Mouse (Mus musculus) intestine, embryonic 15.5 days (tissue): ENCODE data around the gene Adgrb3. TPM values are rescaled to one million over a fixed set of nuclear protein-coding genes. Genes with fewer than 3 reads are reported as not detected.

Experiments
- ATAC-seq: fragments of 200-750 bp; cut with Nextera tagmentation; 2 replicates; pipeline ENCODE4 v1.8.0; 2017; ENCODE audit warnings: moderate TSS enrichment, moderate library complexity
- H3K27ac ChIP-seq: fragments of 300-500 bp; sonication (generic); 2 replicates; pipeline ENCODE4 v1.5.1; 2015; ENCODE audit warnings: mild to moderate bottlenecking, inconsistent platforms
- H3K27me3 ChIP-seq: fragments of 300-500 bp; sonication (generic); replicated peaks from 2 replicates; pipeline ENCODE4 v1.6.1; 2015; ENCODE audit warnings: inconsistent platforms
- H3K36me3 ChIP-seq: fragments of 300-500 bp; sonication (generic); 2 replicates; pipeline ENCODE4 v1.6.1; 2015; ENCODE audit warnings: inconsistent platforms
- H3K4me1 ChIP-seq: fragments of 300-500 bp; sonication (generic); replicated peaks from 2 replicates; pipeline ENCODE4 v1.6.1; 2015; ENCODE audit warnings: inconsistent platforms
- H3K4me2 ChIP-seq: fragments of 300-500 bp; sonication (generic); replicated peaks from 2 replicates; pipeline ENCODE4 v1.6.1; 2015; ENCODE audit warnings: mild to moderate bottlenecking, inconsistent platforms
- H3K4me3 ChIP-seq: fragments of 300-500 bp; sonication (generic); replicated peaks from 2 replicates; pipeline ENCODE4 v1.5.1; 2015; ENCODE audit warnings: inconsistent platforms
- H3K9ac ChIP-seq: fragments of 300-500 bp; sonication (generic); 2 replicates; pipeline ENCODE4 v1.6.1; 2015; ENCODE audit warnings: inconsistent platforms
- H3K9me3 ChIP-seq: fragments of 300-500 bp; sonication (generic); 2 replicates; pipeline ENCODE4 v1.6.1; 2016; ENCODE audit warnings: inconsistent platforms
- WGBS: fragments of 180-500 bp; shearing (Covaris S2); methylation state at CpG from one replicate; pipeline ENCODE4 v1.1.7; 2015; 5-methylcytosine and 5-hydroxymethylcytosine counted together
- polyA plus RNA-seq: library from polyadenylated mRNA; unstranded; fragments of >200 nt; fragmentation: Nextera tagmentation; extraction: Ambion mirVana; gene quantifications from 2 replicates; pipeline ENCODE4 v1.2.1, GENCODE M21; 2015

Adgrb3 gene
- polyA plus RNA-seq, 1 experiment from 2014 or later: 2.8 TPM

- ATAC-seq: no peak
- Histone ChIP-seq H3K9ac (no peak overlapping the region), H3K27me3 (no peaks in the 10 kb centered on the region), H3K36me3 (no peaks in the 10 kb centered on the region), H3K4me1 (no peaks in the 10 kb centered on the region), H3K4me3 (no peak overlapping the region), H3K4me2 (no peak overlapping the region), H3K9me3 (no peaks in the 10 kb centered on the region), H3K27ac (no peak overlapping the region)
Observed at GRCm38 (mm10) chr1:25344876-25345275, 484.6 kb downstream of the Adgrb3 start.

GRCm38 (mm10) chr1:25325406-25325805, 504.1 kb downstream of the Adgrb3 start:
- Histone ChIP-seq H3K4me3 (no peak overlapping the region), H3K27me3 (no peaks in the 10 kb centered on the region), H3K27ac (no peak overlapping the region), H3K4me2 (no peak overlapping the region), H3K36me3 (no peaks in the 10 kb centered on the region), H3K9ac (no peak overlapping the region), H3K4me1 (no peaks in the 10 kb centered on the region), H3K9me3 (no peaks in the 10 kb centered on the region)
- ATAC-seq: no peak
- 72% methylated on average over 2 of the region's 2 CpGs for WGBS

- no peak overlapping the region for H3K9ac ChIP-seq
- no peak overlapping the region for H3K4me3 ChIP-seq
- no peaks in the 10 kb centered on the region for H3K9me3 ChIP-seq
- no peak overlapping the region for H3K27ac ChIP-seq
- H3K36me3 ChIP-seq: no peaks in the 10 kb centered on the region
- no peaks in the 10 kb centered on the region for H3K27me3 ChIP-seq
- ATAC-seq: no peak
- no peaks in the 10 kb centered on the region for H3K4me1 ChIP-seq
- H3K4me2 ChIP-seq: no peak overlapping the region
Observed at GRCm38 (mm10) chr1:25317142-25317541, 512.4 kb downstream of the Adgrb3 start.

- WGBS: 81% methylated on average over 2 of the region's 2 CpGs
Observed at GRCm38 (mm10) chr1:25312344-25312743, 517.2 kb downstream of the Adgrb3 start.

GRCm38 (mm10) chr1:25310066-25310465, 519.4 kb downstream of the Adgrb3 start:
- Histone ChIP-seq H3K4me2 (no peak overlapping the region), H3K9me3 (no peaks in the 10 kb centered on the region), H3K9ac (no peak overlapping the region), H3K27me3 (no peaks in the 10 kb centered on the region), H3K4me1 (no peaks in the 10 kb centered on the region), H3K4me3 (no peak overlapping the region), H3K36me3 (no peaks in the 10 kb centered on the region), H3K27ac (no peak overlapping the region)
- 45% methylated on average over 2 of the region's 2 CpGs for WGBS
- no peak for ATAC-seq

More at GRCm38 (mm10) chr1:25312344-25312743, 517.2 kb downstream of the Adgrb3 start:
- Histone ChIP-seq H3K9me3 (no peaks in the 10 kb centered on the region), H3K36me3 (no peaks in the 10 kb centered on the region), H3K27ac (no peak overlapping the region), H3K4me2 (no peak overlapping the region), H3K4me3 (no peak overlapping the region), H3K4me1 (no peaks in the 10 kb centered on the region), H3K9ac (no peak overlapping the region), H3K27me3 (no peaks in the 10 kb centered on the region)
- no peak for ATAC-seq

GRCm38 (mm10) chr1:25281471-25281870, 548.0 kb downstream of the Adgrb3 start:
- whole genome bisulfite sequencing: 81% methylated on average over 8 of the region's 8 CpGs
- no peak overlapping the region for H3K4me2 ChIP-seq
- no peak overlapping the region for H3K27ac ChIP-seq
- no peaks in the 10 kb centered on the region for H3K4me1 ChIP-seq
- H3K27me3 ChIP-seq: no peaks in the 10 kb centered on the region
- no peak overlapping the region for H3K4me3 ChIP-seq
- H3K9ac ChIP-seq: no peak overlapping the region
- H3K36me3 ChIP-seq: no peaks in the 10 kb centered on the region
- ATAC-seq: no peak
- no peaks in the 10 kb centered on the region for H3K9me3 ChIP-seq

GRCm38 (mm10) chr1:25250562-25250961, 578.9 kb downstream of the Adgrb3 start:
- H3K4me1 ChIP-seq: no peaks in the 10 kb centered on the region
- no peaks in the 10 kb centered on the region for H3K36me3 ChIP-seq
- H3K4me3 ChIP-seq: no peak overlapping the region
- ATAC-seq: no peak
- no peaks in the 10 kb centered on the region for H3K27me3 ChIP-seq
- no peak overlapping the region for H3K4me2 ChIP-seq
- H3K27ac ChIP-seq: no peak overlapping the region
- no peaks in the 10 kb centered on the region for H3K9me3 ChIP-seq
- H3K9ac ChIP-seq: no peak overlapping the region

GRCm38 (mm10) chr1:25242436-25242835, 587.1 kb downstream of the Adgrb3 start:
- Histone ChIP-seq H3K27me3 (no peaks in the 10 kb centered on the region), H3K9ac (no peak overlapping the region), H3K36me3 (no peaks in the 10 kb centered on the region), H3K9me3 (no peaks in the 10 kb centered on the region), H3K4me2 (no peak overlapping the region), H3K4me3 (no peak overlapping the region), H3K27ac (no peak overlapping the region), H3K4me1 (no peaks in the 10 kb centered on the region)
- no peak for ATAC-seq
- WGBS: 78% methylated on average over 6 of the region's 6 CpGs

GRCm38 (mm10) chr1:25229245-25229750, 600.2 kb downstream of the Adgrb3 start:
- no peak for ATAC-seq
- Histone ChIP-seq H3K4me1 (no peaks in the 10 kb centered on the region), H3K4me3 (no peak overlapping the region), H3K9ac (no peak overlapping the region), H3K27me3 (no peaks in the 10 kb centered on the region), H3K36me3 (no peaks in the 10 kb centered on the region), H3K27ac (no peak overlapping the region), H3K4me2 (no peak overlapping the region), H3K9me3 (no peaks in the 10 kb centered on the region)
- WGBS: 36% methylated on average over 7 of the region's 7 CpGs

- WGBS: 6% methylated on average over 37 of the region's 37 CpGs
- peak; percentile 87 for ATAC-seq
- no peak overlapping the region for H3K27ac ChIP-seq
- no peak overlapping the region for H3K9ac ChIP-seq
- H3K4me1 ChIP-seq: no peaks in the 10 kb centered on the region
- H3K9me3 ChIP-seq: no peaks in the 10 kb centered on the region
- no peaks in the 10 kb centered on the region for H3K36me3 ChIP-seq
- H3K27me3 ChIP-seq: no peaks in the 10 kb centered on the region
- peak overlapping the region; percentile 31; the same call in 1 of the 2 replicates for H3K4me2 ChIP-seq
- H3K4me3 ChIP-seq: no peak overlapping the region
Observed at GRCm38 (mm10) chr1:25228381-25229244, 600.9 kb downstream of the Adgrb3 start.

- Histone ChIP-seq H3K4me3 (no peak overlapping the region), H3K36me3 (no peaks in the 10 kb centered on the region), H3K4me2 (no peak overlapping the region; the same call in 1 of the 2 replicates), H3K9ac (no peak overlapping the region), H3K27ac (no peak overlapping the region), H3K27me3 (no peaks in the 10 kb centered on the region), H3K4me1 (no peaks in the 10 kb centered on the region), H3K9me3 (no peaks in the 10 kb centered on the region)
- no peak for ATAC-seq
- WGBS: 56% methylated on average over 3 of the region's 3 CpGs
Observed at GRCm38 (mm10) chr1:25227880-25228279, 601.6 kb downstream of the Adgrb3 start.

GRCm38 (mm10) chr1:25204636-25205035, 624.9 kb downstream of the Adgrb3 start:
- H3K27ac ChIP-seq: no peak overlapping the region
- H3K9ac ChIP-seq: no peak overlapping the region
- H3K9me3 ChIP-seq: no peaks in the 10 kb centered on the region
- H3K4me3 ChIP-seq: no peak overlapping the region
- H3K36me3 ChIP-seq: no peaks in the 10 kb centered on the region
- no peaks in the 10 kb centered on the region for H3K27me3 ChIP-seq
- H3K4me1 ChIP-seq: no peaks in the 10 kb centered on the region
- WGBS: 47% methylated on average over 5 of the region's 5 CpGs
- no peak overlapping the region for H3K4me2 ChIP-seq
- ATAC-seq: no peak

GRCm38 (mm10) chr1:25199392-25199791, 630.1 kb downstream of the Adgrb3 start:
- Histone ChIP-seq H3K9me3 (no peaks in the 10 kb centered on the region), H3K27ac (no peak overlapping the region), H3K4me2 (no peak overlapping the region), H3K4me3 (no peak overlapping the region), H3K36me3 (no peaks in the 10 kb centered on the region), H3K9ac (no peak overlapping the region), H3K27me3 (no peaks in the 10 kb centered on the region), H3K4me1 (no peaks in the 10 kb centered on the region)
- no peak for ATAC-seq
